Mouse (Mus musculus) E14TG2a.4 (cell line): ENCODE data around the gene Dhcr24.

Experiments
- CTCF ChIP-seq: conservative IDR thresholded peaks from 2 replicates; pipeline ENCODE4 v1.5.1; 2014; ENCODE audit warnings: low read length
- NANOG ChIP-seq: IDR thresholded peaks from 2 replicates; pipeline ENCODE4 v1.6.1; 2014; ENCODE audit warnings: borderline replicate concordance, low read length, mixed read lengths
- POU5F1 ChIP-seq: IDR thresholded peaks from 2 replicates; pipeline ENCODE4 v1.6.1; 2014; ENCODE audit warnings: low read length, borderline replicate concordance

DNA sequence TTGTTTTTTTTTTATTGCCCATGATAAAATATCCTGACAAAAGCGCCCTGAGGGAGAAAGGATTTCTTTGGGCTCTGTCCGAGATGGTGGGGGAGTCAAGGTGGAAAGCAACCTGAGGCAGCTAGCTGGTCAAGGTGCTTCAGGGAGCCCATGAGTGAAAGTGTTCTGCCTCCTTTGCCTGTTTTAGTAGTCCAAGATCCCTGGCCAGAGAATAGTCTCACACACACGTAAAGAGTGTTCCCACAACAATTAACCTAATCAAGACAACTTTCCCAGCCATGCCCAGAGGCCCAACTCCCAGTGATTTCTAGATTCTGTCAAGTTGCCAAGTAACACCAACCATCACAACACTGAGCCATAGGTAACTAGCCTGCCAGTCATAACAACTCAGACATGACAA, 38.3 kb upstream of the Dhcr24 start:
- no peak for TF ChIP-seq CTCF
- no peak for TF ChIP-seq POU5F1
- no peak for TF ChIP-seq NANOG
